Mouse (Mus musculus) cortical plate, adult 2 months (tissue): Measurements from ENCODE around the gene Chp1.

Experiments used
- CTCF ChIP-seq: fragments of 200-500 bp; IDR thresholded peaks from 2 replicates; pipeline ENCODE4 v1.5.1; 2011; ENCODE audit warnings: mild to moderate bottlenecking, control low read depth, low read length; ENCODE audit not compliant: insufficient read depth; ENCODE audit errors: extremely low read depth
- POLR2A ChIP-seq: fragments of 200-500 bp; IDR thresholded peaks from 2 replicates; pipeline ENCODE4 v1.6.1; 2011; ENCODE audit warnings: mild to moderate bottlenecking, low read length, control low read depth; ENCODE audit not compliant: insufficient read depth; ENCODE audit errors: extremely low read depth

- TF ChIP-seq CTCF (no peak), POLR2A (no peak)
Measured at GRCm38 (mm10) chr2:119525422-119525821, 22.1 kb upstream of the Chp1 start.
